Mouse (Mus musculus) liver, embryonic 14.5 days (tissue): ENCODE measurements at regions not wholly inside any gene's neighbourhood (a gene's known extent, or its start where the extent isn't known, plus 50 kb on each side); places are given as distances from the start of the nearest gene placed in this dataset.

Source experiments
- ATAC-seq: fragments of 200-750 bp; cut with Nextera tagmentation; 2 replicates; pipeline ENCODE4 v1.8.0; 2017; ENCODE audit warnings: moderate number of reproducible peaks, mild to moderate bottlenecking, moderate library complexity; ENCODE audit not compliant: insufficient read depth
- DNase-seq, 3 experiments: peaks; one replicate each; pipeline ENCODE4 v3.0.0-alpha.2; 2012 to 2013; ENCODE audit warnings: low read depth in 3 of 3, low spot score in 3 of 3
- H3K27ac ChIP-seq: fragments of 300-500 bp; sonication (generic); 2 replicates; pipeline ENCODE4 v1.5.1; 2014; ENCODE audit warnings: moderate library complexity, mild to moderate bottlenecking, control low read depth, inconsistent platforms
- H3K27me3 ChIP-seq: fragments of 300-500 bp; sonication (generic); 2 replicates; pipeline ENCODE4 v1.6.1; 2014; ENCODE audit warnings: mild to moderate bottlenecking, low read length, moderate library complexity; ENCODE audit not compliant: control insufficient read depth, insufficient read depth
- H3K36me3 ChIP-seq: fragments of 300-500 bp; sonication (generic); replicated peaks from 2 replicates; pipeline ENCODE4 v1.6.1; 2014; ENCODE audit warnings: low read depth; ENCODE audit not compliant: control insufficient read depth, insufficient read depth
- H3K4me1 ChIP-seq, 2 experiments: fragments of 200-500 bp in 1 of 2; fragments of 300-500 bp in 1 of 2; sonication (generic) in 1 of 2; replicated peaks; 2 replicates each; pipeline ENCODE4 v1.6.1; 2012 to 2014; ENCODE audit warnings: antibody characterized with exemption in 1 of 2, inconsistent platforms in 1 of 2, low read length in 1 of 2; ENCODE audit not compliant: control insufficient read depth in 2 of 2, insufficient read depth in 2 of 2
- H3K4me2 ChIP-seq: fragments of 300-500 bp; sonication (generic); 2 replicates; pipeline ENCODE4 v1.6.1; 2014; ENCODE audit warnings: low read depth, mild to moderate bottlenecking, control low read depth, moderate library complexity
- H3K4me3 ChIP-seq, 2 experiments: fragments of 200-500 bp in 1 of 2; fragments of 300-500 bp in 1 of 2; sonication (generic) in 1 of 2; 2 replicates each; pipeline ENCODE4 v1.5.1; 2012 to 2014; ENCODE audit warnings: low read depth in 2 of 2, low read length in 2 of 2, mild to moderate bottlenecking in 2 of 2, control low read depth in 1 of 2, inconsistent platforms in 1 of 2, moderate library complexity in 1 of 2; ENCODE audit not compliant: insufficient read depth in 1 of 2
- H3K9ac ChIP-seq: fragments of 300-500 bp; sonication (generic); replicated peaks from 2 replicates; pipeline ENCODE4 v1.6.1; 2014; ENCODE audit warnings: mild to moderate bottlenecking, control low read depth, moderate library complexity
- H3K9me3 ChIP-seq: fragments of 300-500 bp; sonication (generic); 2 replicates; pipeline ENCODE4 v1.6.1; 2016; ENCODE audit warnings: low read length, mixed read lengths; ENCODE audit not compliant: control insufficient read depth
- CTCF ChIP-seq: IDR thresholded peaks from 2 replicates; pipeline ENCODE4 v1.5.1; 2016; ENCODE audit warnings: antibody characterized with exemption, low read depth, control low read depth
- EP300 ChIP-seq: IDR thresholded peaks from 2 replicates; pipeline ENCODE4 v1.6.1; 2016; ENCODE audit warnings: antibody characterized with exemption, low read depth
- WGBS: fragments of 180-500 bp; shearing (Covaris S2); extraction: QIAGEN DNeasy Blood & Tissue Kit; methylation state at CpG from one replicate; pipeline ENCODE4 v1.1.7; 2014; ENCODE audit not compliant: insufficient replicate concordance; 5-methylcytosine and 5-hydroxymethylcytosine counted together

DNA sequence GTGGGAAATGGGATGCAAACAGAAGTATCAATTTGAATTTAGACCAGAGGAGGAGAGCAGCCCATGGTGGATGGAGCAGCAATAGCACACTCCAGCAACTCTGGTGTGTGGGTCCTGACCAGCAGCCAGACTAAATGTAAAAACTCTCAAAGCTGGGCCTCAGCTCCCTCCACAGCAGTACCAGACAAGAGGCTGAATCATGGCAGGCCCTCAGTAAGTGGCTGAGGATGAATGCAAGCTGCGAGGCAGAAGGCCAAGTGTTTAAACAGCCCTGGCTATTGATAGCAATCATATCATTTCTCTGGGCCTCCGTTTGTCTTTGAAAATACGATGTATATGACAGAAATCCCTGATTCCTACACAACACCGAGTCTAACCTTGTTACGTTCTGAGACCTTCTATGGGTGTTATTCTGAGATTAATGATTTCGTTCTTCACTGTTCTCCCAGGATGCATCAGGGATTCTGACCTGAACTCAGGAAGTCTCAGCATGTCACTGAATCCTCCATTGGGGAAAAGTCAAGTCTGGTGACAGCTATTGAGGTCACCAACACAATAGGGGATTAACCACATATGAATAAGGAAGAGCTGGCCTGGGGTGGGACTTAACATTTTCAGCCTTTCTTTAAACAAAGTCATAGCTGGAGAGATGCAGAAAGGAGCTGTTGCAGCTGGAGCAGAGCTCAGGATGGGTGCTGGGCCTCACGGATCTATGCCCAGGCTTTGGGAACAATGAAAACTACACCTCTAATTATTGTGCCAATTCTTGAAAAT lies 124.8 kb downstream of the Spata18 start:
- no peak overlapping the region for H3K9ac ChIP-seq
- TF ChIP-seq CTCF (no peak), EP300 (no peak)
- no peaks in the 10 kb centered on the region for H3K36me3 ChIP-seq
- no peak for DNase-seq
- no peaks in the 10 kb centered on the region for H3K9me3 ChIP-seq
- no peaks in the 10 kb centered on the region for H3K4me1 ChIP-seq
- H3K4me2 ChIP-seq = no peak overlapping the region
- WGBS = 67% methylated on average over 7 of the region's 7 CpGs
- H3K4me3 ChIP-seq = no peak overlapping the region
- no peak overlapping the region for H3K27ac ChIP-seq
- no peaks in the 10 kb centered on the region for H3K27me3 ChIP-seq
- no peak for ATAC-seq

DNA sequence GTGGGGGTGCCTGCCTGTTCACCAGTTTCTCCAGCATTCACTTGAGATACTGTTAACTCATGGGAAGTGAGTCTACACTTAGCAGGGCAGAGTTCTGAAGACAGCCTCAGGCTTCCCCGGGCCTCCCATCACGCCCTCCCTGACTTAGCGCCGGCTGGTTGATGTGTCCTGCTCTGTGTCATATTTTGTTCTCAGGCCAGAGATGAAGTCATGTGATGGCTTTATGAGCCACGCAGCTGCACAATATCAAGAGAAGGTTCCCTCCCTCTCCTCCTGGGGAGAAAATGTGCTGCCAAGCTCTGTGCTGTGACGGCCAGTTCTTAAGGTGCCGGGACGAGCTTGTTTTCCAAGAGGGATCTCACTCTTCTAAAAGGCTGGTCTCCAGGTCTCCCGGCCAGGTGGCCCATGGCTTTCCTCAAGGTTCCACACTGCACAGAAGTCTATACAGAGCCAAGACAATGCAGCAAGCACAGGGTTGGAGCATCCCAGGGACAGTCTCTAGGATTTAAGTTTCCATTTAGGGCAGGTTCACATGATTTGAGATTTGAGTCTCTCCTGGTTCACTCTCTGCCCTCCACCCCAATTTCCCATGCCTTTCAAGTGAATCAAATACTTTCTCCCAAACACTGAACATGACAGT lies 126.2 kb downstream of the Spata18 start:
- no peak overlapping the region for H3K9ac ChIP-seq
- H3K27me3 ChIP-seq = no peaks in the 10 kb centered on the region
- DNase-seq = no peak
- no peak overlapping the region for H3K4me3 ChIP-seq
- no peak overlapping the region for H3K27ac ChIP-seq
- H3K36me3 ChIP-seq = no peaks in the 10 kb centered on the region
- WGBS = 63% methylated on average over 9 of the region's 9 CpGs
- H3K9me3 ChIP-seq = no peaks in the 10 kb centered on the region
- no peak for TF ChIP-seq EP300
- TF ChIP-seq CTCF = no peak
- H3K4me1 ChIP-seq = no peaks in the 10 kb centered on the region
- ATAC-seq = no peak
- no peak overlapping the region for H3K4me2 ChIP-seq

DNA sequence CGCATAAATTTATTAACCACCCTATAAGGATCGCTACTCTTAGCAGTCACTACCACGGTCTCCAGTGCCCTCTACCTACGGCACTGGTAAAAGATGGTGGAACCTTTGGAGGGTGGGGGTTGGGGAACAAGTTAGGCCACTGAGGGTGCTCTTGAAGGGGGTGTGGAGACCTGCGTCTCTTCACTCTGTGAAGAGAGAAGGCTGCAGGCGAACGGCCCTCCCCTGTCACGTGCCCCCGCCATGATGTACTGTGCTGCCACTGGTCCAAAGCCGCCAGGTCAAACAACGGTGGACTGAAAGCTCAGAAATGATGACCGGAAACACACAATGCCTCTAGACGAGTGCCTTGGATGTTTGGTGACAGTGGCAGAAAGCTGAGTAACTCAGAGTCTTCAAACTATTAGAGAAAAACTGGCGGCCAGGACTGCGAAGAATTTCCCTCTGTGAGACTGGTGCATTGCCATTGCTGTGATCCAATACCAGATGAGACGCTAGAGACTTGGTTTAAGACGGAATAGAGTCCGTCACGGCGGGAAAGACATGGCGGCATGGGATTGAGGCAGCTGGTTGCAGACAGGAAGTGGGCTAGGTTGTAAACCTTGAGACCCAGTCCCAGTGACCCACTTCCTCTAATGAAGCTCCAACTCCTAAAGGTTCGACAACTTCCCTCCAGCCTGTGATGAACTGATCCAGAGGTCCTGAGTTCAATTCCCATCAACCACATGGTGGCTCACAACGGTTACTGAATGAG lies 130.2 kb downstream of the Spata18 start:
- DNase-seq (no peak), ATAC-seq (no peak)
- H3K9me3 ChIP-seq = no peaks in the 10 kb centered on the region

DNA sequence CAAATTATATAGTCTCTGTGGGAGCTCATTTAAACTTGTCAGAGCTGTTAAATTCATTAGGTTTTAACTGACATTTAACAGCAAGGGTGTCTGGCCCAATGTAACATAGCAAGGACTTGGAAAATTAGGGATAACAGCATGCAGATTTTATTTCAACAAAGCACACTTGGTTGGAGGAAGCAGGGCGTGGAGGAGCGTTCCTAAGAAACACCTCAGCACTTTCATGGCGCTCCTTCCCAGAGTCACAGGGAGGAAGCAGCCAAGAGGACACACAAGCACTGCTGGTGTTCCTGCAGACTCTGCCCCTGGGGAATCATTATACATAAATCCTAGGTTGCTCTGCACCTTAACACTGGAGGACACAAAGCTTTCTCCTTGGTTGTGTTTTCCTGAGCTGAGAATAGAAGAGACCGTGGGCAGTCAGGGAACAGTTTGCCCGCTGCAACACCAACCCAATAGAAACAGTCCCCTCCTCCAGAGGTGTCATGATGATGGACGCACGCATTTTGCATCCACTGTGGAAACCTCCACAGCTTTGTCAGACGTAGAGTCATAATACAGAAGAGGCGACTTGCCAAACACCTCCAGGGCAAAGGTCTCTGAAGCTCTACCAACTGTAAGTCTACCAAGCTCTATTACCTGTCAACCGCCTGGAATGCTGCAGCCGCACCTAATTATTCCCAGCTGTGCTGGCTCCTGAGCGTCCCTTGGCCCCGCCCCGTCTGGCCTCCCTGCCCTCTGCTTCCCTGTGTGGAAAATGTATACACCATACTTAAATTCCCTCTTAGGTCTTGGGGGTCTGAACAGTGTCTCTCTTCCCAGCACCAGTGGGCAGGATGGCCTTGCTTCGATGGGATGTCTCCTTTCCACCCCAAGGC lies 131.3 kb downstream of the Spata18 start:
- DNase-seq (no peak), ATAC-seq (no peak)
- TF ChIP-seq EP300 = no peak
- no peak for TF ChIP-seq CTCF
- 63% methylated on average over 15 of the region's 15 CpGs for WGBS
- no peak overlapping the region for H3K4me3 ChIP-seq
- no peaks in the 10 kb centered on the region for H3K27me3 ChIP-seq
- no peaks in the 10 kb centered on the region for H3K9me3 ChIP-seq
- H3K4me2 ChIP-seq = no peak overlapping the region
- no peak overlapping the region for H3K9ac ChIP-seq
- H3K36me3 ChIP-seq = no peaks in the 10 kb centered on the region
- no peak overlapping the region for H3K27ac ChIP-seq
- no peaks in the 10 kb centered on the region for H3K4me1 ChIP-seq

More for the DNA sequence above, 130.2 kb downstream of the Spata18 start:
- no peaks in the 10 kb centered on the region for H3K36me3 ChIP-seq
- no peak overlapping the region for H3K27ac ChIP-seq
- H3K4me3 ChIP-seq = no peak overlapping the region
- H3K9ac ChIP-seq = no peak overlapping the region
- H3K27me3 ChIP-seq = no peaks in the 10 kb centered on the region
- TF ChIP-seq CTCF (no peak), EP300 (no peak)
- H3K4me2 ChIP-seq = no peak overlapping the region
- no peaks in the 10 kb centered on the region for H3K4me1 ChIP-seq
- WGBS = 73% methylated on average over 23 of the region's 23 CpGs
